Mouse (Mus musculus): ENCODE results near the gene Oprd1.

DNA sequence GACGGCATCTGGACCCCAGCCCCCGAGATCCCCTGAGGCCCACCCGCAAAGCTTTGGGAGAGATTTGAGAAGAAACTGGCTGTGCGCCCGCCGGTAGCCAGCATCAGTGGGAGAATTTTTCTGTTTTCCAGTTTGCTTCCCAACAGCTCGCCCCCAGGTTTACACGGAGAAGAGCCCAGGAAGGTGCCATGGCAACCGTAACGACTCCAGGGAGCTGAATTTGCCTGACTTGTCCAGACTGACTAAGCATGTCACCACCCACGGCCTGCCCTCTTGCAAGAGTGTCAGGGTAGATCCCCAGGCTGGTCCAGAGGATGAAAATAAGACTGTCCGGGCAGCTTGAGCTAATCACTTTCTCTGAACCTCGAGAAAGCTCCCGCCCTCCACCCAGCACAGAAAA is 21.4 kb upstream of the Oprd1 start:
- TF ChIP-seq CTCF (IDR thresholded peaks at IDR 0.05; ENCODE audit: control insufficient read depth, insufficient read depth, insufficient replicate concordance, low read depth, low read length) (no peak), POLR2A (IDR thresholded peaks at IDR 0.05; ENCODE audit: control insufficient read depth, low read depth, low read length) (no peak)

Measured in testis, adult 2 months (tissue).